Mouse (Mus musculus) intestine, embryonic 15.5 days (tissue): Measurements from ENCODE around the gene Akap1. TPM values are rescaled to one million over a fixed set of nuclear protein-coding genes. Genes with fewer than 3 reads are reported as not detected.

Experiments
- ATAC-seq: fragments of 200-750 bp; cut with Nextera tagmentation; 2 replicates; pipeline ENCODE4 v1.8.0; 2017; ENCODE audit warnings: moderate TSS enrichment, moderate library complexity
- H3K27ac ChIP-seq: fragments of 300-500 bp; sonication (generic); 2 replicates; pipeline ENCODE4 v1.5.1; 2015; ENCODE audit warnings: mild to moderate bottlenecking, inconsistent platforms
- H3K27me3 ChIP-seq: fragments of 300-500 bp; sonication (generic); replicated peaks from 2 replicates; pipeline ENCODE4 v1.6.1; 2015; ENCODE audit warnings: inconsistent platforms
- H3K36me3 ChIP-seq: fragments of 300-500 bp; sonication (generic); 2 replicates; pipeline ENCODE4 v1.6.1; 2015; ENCODE audit warnings: inconsistent platforms
- H3K4me1 ChIP-seq: fragments of 300-500 bp; sonication (generic); replicated peaks from 2 replicates; pipeline ENCODE4 v1.6.1; 2015; ENCODE audit warnings: inconsistent platforms
- H3K4me2 ChIP-seq: fragments of 300-500 bp; sonication (generic); replicated peaks from 2 replicates; pipeline ENCODE4 v1.6.1; 2015; ENCODE audit warnings: mild to moderate bottlenecking, inconsistent platforms
- H3K4me3 ChIP-seq: fragments of 300-500 bp; sonication (generic); replicated peaks from 2 replicates; pipeline ENCODE4 v1.5.1; 2015; ENCODE audit warnings: inconsistent platforms
- H3K9ac ChIP-seq: fragments of 300-500 bp; sonication (generic); 2 replicates; pipeline ENCODE4 v1.6.1; 2015; ENCODE audit warnings: inconsistent platforms
- H3K9me3 ChIP-seq: fragments of 300-500 bp; sonication (generic); 2 replicates; pipeline ENCODE4 v1.6.1; 2016; ENCODE audit warnings: inconsistent platforms
- WGBS: fragments of 180-500 bp; shearing (Covaris S2); methylation state at CpG from one replicate; pipeline ENCODE4 v1.1.7; 2015; 5-methylcytosine and 5-hydroxymethylcytosine counted together
- polyA plus RNA-seq: library from polyadenylated mRNA; unstranded; fragments of >200 nt; fragmentation: Nextera tagmentation; extraction: Ambion mirVana; gene quantifications from 2 replicates; pipeline ENCODE4 v1.2.1, GENCODE M21; 2015

Gene Akap1
- polyA plus RNA-seq, 1 experiment from 2014 or later, result 27.8 TPM

DNA sequence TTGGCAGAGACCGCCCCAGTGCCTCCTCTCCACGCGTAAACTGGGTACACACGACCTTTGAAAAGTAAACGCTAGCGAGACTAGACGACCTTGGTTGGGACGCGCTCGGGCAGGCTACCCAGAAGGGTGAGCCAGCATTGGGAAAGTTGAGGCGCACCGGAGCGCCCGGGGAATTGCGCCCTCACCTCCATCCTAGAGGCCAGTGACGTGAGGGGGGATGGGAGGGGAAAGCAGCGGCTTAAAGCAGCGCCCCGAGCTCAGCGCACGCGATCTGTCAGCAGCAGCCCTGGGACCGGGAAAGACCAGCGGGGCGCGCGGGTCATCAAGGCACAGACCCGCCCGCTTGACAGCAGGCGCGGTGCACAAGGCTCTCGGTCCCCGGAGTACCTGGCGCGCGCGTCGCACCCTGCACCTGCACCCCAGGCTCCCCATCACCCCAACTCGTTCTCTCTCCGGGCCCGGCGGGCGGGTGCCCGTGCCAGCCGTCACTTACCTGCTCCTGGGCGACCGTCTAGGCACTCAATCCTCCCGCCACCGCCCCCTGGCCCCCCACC lies 405 bp downstream of the Akap1 start:
- Histone ChIP-seq H3K4me1 (peaks cover 27% of the 10 kb centered on the region; the same call in 1 of the 2 replicates), H3K4me3 (peak overlapping the region; percentile 73), H3K4me2 (peak overlapping the region; percentile 92), H3K36me3 (no peaks in the 10 kb centered on the region), H3K27ac (peak overlapping the region; percentile 72), H3K27me3 (no peaks in the 10 kb centered on the region), H3K9ac (peak overlapping the region; percentile 74), H3K9me3 (no peaks in the 10 kb centered on the region)
- peak; percentile 58 for ATAC-seq
- under 1% methylated on average over 47 of the region's 49 CpGs for WGBS

DNA sequence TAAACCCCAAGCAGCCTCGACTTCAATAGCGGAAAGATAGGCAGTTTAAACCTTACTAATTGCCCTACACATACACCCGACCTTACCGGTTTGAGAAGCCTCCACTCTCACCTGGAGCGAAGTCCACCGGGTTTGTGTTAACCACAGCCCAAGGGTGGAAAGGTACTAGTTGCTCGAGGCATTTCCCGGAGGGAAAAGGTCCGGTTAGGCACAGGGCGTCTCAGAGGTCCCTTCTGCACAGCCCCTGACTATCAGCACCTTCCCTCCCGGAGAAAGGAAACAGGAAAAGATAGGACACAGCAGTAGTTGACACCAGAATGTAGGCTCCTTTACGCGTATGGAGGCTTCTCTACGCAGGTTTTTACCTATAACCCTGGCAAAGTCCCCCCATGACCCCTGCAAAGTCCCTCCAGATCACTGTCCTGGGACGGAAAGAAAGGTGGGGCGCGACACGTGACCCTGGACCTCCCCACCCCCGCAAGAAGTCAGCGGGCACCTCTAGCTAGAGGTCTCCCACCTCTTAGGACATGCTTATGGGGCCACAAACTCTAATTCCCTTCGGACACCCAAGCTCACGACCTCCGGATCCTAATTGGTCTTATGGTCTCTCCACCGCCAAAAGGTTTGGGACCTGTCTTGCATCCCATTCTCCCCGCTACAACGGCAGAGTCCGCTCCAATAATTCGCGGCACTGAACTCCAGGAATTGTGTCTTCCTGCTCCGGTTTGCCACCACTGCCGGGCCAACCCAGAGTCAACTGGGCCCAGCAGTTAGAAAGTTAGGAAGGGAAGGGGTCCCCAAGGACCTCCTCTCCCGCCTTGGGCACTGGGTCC lies 1.1 kb downstream of the Akap1 start:
- H3K27ac ChIP-seq, result peak overlapping the region; percentile 72
- 2% methylated on average over 32 of the region's 32 CpGs for WGBS
- peak; percentile 22 for ATAC-seq

GRCm38 (mm10) chr11:88862355-88862754 lies 2.0 kb downstream of the Akap1 start:
- no peak for ATAC-seq
- H3K4me3 ChIP-seq, result peak overlapping the region; percentile 73
- H3K4me2 ChIP-seq, result peak overlapping the region; percentile 92
- no peaks in the 10 kb centered on the region for H3K27me3 ChIP-seq
- H3K9me3 ChIP-seq, result no peaks in the 10 kb centered on the region
- H3K4me1 ChIP-seq, result peaks cover 27% of the 10 kb centered on the region; the same call in 1 of the 2 replicates
- H3K27ac ChIP-seq, result no peak overlapping the region
- peak overlapping the region; percentile 74; the same call in 1 of the 2 replicates for H3K9ac ChIP-seq
- no peaks in the 10 kb centered on the region for H3K36me3 ChIP-seq
- WGBS, result 60% methylated on average over 2 of the region's 2 CpGs

More for the DNA sequence above, 1.1 kb downstream of the Akap1 start:
- Histone ChIP-seq H3K9ac (peak overlapping the region; percentile 74), H3K4me3 (peak overlapping the region; percentile 73), H3K4me2 (peak overlapping the region; percentile 92), H3K36me3 (no peaks in the 10 kb centered on the region), H3K4me1 (peaks cover 27% of the 10 kb centered on the region; the same call in 1 of the 2 replicates), H3K9me3 (no peaks in the 10 kb centered on the region), H3K27me3 (no peaks in the 10 kb centered on the region)

GRCm38 (mm10) chr11:88861060-88861459 lies 3.3 kb downstream of the Akap1 start:
- H3K4me1 ChIP-seq, result peaks cover 27% of the 10 kb centered on the region

DNA sequence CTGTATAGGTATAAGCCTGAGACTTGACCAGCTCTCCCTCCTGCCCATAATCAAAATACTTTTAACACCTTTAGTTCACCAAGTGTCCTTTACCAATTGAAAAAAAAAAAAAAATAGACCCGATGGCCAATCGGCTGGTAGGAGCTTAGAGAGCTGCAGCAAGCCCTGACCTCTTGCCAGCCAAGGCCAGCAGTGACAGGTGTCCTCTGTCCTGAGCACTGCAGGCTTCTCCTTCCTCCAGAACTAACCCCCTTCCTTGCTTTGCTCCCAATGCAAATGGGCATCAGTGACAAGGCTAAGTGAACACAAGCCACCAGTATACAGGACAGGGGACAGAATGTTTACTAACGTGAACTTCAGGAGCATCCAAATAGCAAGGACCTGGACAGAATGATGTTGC lies 3.7 kb downstream of the Akap1 start:
- peaks cover 27% of the 10 kb centered on the region for H3K4me1 ChIP-seq
- no peaks in the 10 kb centered on the region for H3K36me3 ChIP-seq
- H3K27me3 ChIP-seq, result no peaks in the 10 kb centered on the region
- no peak overlapping the region for H3K27ac ChIP-seq
- no peaks in the 10 kb centered on the region for H3K9me3 ChIP-seq
- H3K9ac ChIP-seq, result no peak overlapping the region
- no peak for ATAC-seq
- WGBS, result 77% methylated on average over 3 of the region's 3 CpGs
- H3K4me2 ChIP-seq, result no peak overlapping the region
- H3K4me3 ChIP-seq, result no peak overlapping the region

More at GRCm38 (mm10) chr11:88861060-88861459, 3.3 kb downstream of the Akap1 start:
- H3K9ac ChIP-seq, result no peak overlapping the region
- no peak overlapping the region for H3K27ac ChIP-seq
- H3K9me3 ChIP-seq, result no peaks in the 10 kb centered on the region
- H3K36me3 ChIP-seq, result no peaks in the 10 kb centered on the region
- no peak overlapping the region for H3K4me3 ChIP-seq
- H3K4me2 ChIP-seq, result peak overlapping the region; percentile 28; the same call in 1 of the 2 replicates
- no peak for ATAC-seq
- WGBS, result 41% methylated on average over 3 of the region's 3 CpGs
- H3K27me3 ChIP-seq, result no peaks in the 10 kb centered on the region

DNA sequence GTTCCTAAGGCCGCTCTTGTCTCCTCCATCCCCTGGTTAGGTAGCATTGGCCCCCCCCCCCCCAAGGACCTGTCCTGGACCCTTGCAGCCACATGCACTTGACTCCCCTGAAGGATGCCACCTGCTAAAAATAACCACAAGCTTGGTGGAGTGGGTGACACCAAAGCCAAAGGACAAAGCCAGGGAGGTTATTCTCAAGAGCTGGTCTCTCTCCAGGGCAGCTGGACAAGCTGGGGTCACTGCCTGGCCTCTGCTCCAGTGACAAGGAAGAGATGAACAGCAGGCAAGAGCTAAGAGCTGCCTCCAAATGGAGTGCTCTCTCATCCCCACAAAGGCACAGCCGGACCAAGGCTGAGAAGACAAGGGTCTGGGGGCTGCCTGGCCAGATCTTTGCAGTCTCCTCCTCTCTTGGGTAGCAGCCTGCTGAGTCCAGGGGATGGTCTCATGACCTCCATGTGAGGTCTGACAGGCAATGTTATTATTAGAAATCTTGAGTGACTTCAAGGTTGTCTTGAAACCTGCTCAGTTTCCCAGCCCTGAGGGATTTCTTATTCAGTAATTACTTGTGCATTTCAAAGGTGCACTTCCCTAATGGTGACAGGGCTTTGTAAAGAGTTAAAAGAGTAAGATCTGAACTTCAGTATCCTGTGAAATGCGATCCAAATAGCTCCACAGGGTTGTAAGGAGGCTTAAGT lies 6.9 kb downstream of the Akap1 start:
- Histone ChIP-seq H3K4me3 (no peak overlapping the region), H3K27me3 (no peaks in the 10 kb centered on the region), H3K36me3 (no peaks in the 10 kb centered on the region), H3K4me1 (peaks cover 16% of the 10 kb centered on the region), H3K9ac (no peak overlapping the region), H3K4me2 (no peak overlapping the region), H3K27ac (peak overlapping the region; percentile 24; the same call in 1 of the 2 replicates), H3K9me3 (no peaks in the 10 kb centered on the region)
- WGBS, result 66% methylated on average over 3 of the region's 3 CpGs
- no peak for ATAC-seq

GRCm38 (mm10) chr11:88856383-88856782 lies 8.0 kb downstream of the Akap1 start:
- Histone ChIP-seq H3K4me1 (peaks cover 8% of the 10 kb centered on the region), H3K4me3 (no peak overlapping the region), H3K27me3 (no peaks in the 10 kb centered on the region), H3K9ac (no peak overlapping the region), H3K9me3 (no peaks in the 10 kb centered on the region), H3K27ac (peak overlapping the region; percentile 45), H3K36me3 (no peaks in the 10 kb centered on the region), H3K4me2 (no peak overlapping the region)
- 62% methylated on average over 2 of the region's 2 CpGs for WGBS
- ATAC-seq, result peak; percentile 70

DNA sequence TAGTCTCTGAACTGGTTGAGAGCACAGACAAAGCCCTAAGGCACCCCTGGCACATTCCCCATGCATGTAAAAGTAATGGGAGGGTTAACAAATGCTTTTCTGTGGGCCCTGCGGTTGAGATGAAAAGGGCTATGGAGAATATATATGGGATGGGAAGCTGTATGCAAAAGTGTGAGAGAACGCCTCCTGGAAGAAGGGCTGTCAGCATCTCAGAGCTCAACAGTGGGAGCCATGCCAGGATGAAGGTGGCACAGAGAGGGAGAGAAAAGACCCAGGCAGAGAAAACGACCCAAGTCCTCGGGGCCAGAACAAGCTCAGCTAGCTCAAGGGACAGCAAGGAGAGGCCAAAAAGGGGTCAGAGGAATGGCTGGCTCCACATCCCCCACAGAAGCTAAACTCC lies 8.6 kb downstream of the Akap1 start:
- Histone ChIP-seq H3K9me3 (no peaks in the 10 kb centered on the region), H3K4me1 (peaks cover 3% of the 10 kb centered on the region), H3K4me3 (no peak overlapping the region), H3K27ac (peak overlapping the region; percentile 45), H3K9ac (no peak overlapping the region), H3K27me3 (no peaks in the 10 kb centered on the region), H3K4me2 (no peak overlapping the region), H3K36me3 (no peaks in the 10 kb centered on the region)
- no peak for ATAC-seq
- 63% methylated on average over 4 of the region's 4 CpGs for WGBS

DNA sequence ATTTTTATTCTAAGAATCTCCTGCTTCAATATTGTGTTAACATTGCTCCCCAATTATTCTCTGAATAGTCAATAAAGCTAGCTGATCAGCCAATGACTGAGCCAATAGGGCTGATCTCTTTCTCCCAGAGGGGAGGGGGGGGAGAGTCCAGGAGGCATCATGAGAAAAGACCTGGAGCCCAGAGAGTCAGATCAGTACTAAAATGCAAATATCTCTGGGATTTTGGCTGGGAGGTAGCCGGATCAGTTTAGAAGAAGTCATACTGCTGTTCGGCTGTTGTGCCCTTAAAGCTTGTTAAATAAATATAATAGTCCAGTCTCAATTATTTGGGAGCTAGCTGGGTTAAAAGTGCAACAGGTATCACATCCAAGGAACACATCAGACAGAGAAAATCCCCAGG lies 10.8 kb downstream of the Akap1 start:
- Histone ChIP-seq H3K27me3 (no peaks in the 10 kb centered on the region), H3K9me3 (no peaks in the 10 kb centered on the region), H3K9ac (no peak overlapping the region), H3K4me1 (peaks cover 16% of the 10 kb centered on the region), H3K4me2 (no peak overlapping the region), H3K27ac (no peak overlapping the region), H3K4me3 (no peak overlapping the region), H3K36me3 (no peaks in the 10 kb centered on the region)
- 94% methylated on average over 2 of the region's 2 CpGs for WGBS
- ATAC-seq, result no peak

DNA sequence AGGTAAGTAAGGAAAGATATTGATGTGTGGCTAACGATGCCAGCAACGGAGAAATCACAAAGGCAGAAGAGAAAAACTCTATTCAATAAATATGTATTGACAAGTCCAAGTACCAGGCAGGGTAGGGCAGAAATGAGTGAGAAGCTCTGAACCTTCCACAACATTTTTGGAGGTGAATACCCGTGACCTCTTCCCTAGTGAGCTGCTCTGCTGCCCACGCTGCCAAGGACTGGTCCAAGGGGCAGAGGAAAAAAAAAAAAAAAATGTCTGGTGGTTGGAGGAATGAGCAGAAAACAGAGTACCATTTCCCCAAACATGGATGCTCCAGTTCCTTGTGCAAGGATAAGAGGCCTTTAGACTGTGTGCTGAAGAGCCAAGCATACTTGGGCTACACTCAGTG lies 11.6 kb downstream of the Akap1 start:
- 92% methylated on average over 4 of the region's 4 CpGs for WGBS
- Histone ChIP-seq H3K27ac (no peak overlapping the region), H3K36me3 (no peaks in the 10 kb centered on the region), H3K4me3 (no peak overlapping the region), H3K4me2 (no peak overlapping the region), H3K4me1 (peaks cover 20% of the 10 kb centered on the region), H3K27me3 (no peaks in the 10 kb centered on the region), H3K9me3 (no peaks in the 10 kb centered on the region), H3K9ac (no peak overlapping the region)
- ATAC-seq, result no peak

DNA sequence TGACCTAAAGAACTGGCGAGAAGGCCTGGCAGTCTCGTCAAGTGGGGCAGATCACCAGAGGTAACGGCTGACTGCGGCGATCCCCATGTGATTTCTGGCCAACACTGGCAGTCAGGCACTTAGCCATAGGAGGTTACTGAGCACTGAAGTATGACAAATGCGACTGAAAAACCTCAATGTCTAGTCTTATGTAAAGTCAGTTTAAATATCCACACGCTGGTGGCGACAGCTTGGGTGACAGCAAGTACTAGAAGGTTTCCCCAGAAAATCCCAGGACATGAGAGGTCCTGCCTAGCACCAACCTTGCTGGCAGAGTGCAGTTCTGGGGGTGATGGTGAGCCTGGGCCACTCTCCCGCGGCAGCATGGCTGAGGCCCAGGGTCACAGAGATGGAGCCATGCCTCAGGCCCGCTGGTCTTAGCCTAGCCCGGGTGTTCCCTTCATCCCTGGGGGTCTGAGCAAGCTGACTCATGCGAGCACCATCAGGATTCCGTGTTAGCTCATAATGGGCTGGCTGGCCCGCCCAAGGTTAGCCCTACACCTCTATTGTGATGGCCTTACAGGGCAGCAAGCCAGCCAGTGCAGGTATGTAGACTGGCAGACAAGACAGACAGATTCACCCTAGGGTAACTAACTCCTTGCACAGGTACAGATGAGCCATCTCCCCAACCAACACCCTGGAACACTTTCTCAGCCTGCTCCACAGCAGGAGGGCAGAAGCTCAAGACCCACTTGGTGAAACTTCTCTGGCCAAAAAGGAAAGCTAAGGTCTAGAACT lies 13.1 kb downstream of the Akap1 start:
- WGBS, result 91% methylated on average over 15 of the region's 15 CpGs
- ATAC-seq, result no peak
- no peak overlapping the region for H3K9ac ChIP-seq

GRCm38 (mm10) chr11:88849732-88850131 lies 14.7 kb downstream of the Akap1 start:
- WGBS, result 65% methylated on average over 3 of the region's 3 CpGs
- Histone ChIP-seq H3K27me3 (no peaks in the 10 kb centered on the region), H3K4me2 (no peak overlapping the region), H3K4me1 (peaks cover 20% of the 10 kb centered on the region), H3K27ac (peak overlapping the region; percentile 64), H3K36me3 (peaks cover 4% of the 10 kb centered on the region), H3K9ac (no peak overlapping the region), H3K9me3 (no peaks in the 10 kb centered on the region), H3K4me3 (no peak overlapping the region)
- 0 out of 2 replicates have a peak, but pooled peaks have one; percentile 24 for ATAC-seq

More for the DNA sequence above, 13.1 kb downstream of the Akap1 start:
- Histone ChIP-seq H3K36me3 (no peaks in the 10 kb centered on the region), H3K4me2 (no peak overlapping the region), H3K27me3 (no peaks in the 10 kb centered on the region), H3K4me1 (peaks cover 20% of the 10 kb centered on the region), H3K27ac (no peak overlapping the region), H3K9me3 (no peaks in the 10 kb centered on the region), H3K4me3 (no peak overlapping the region)
